Mouse (Mus musculus): ENCODE measurements around the gene Frem1.

- TF ChIP-seq EP300 (IDR thresholded peaks at IDR 0.05; ENCODE audit: insufficient read depth, low read depth, low read length) (no peak), CTCF (IDR thresholded peaks at IDR 0.05; ENCODE audit: low read depth, low read length) (no peak)
Observed at GRCm38 (mm10) chr4:82961024-82961423, 91.1 kb downstream of the Frem1 start.
